Mouse (Mus musculus): Measurements from ENCODE around the gene Xcr1.

Xcr1 gene

GRCm38 (mm10) chr9:123861929-123862328 lies at the start of gene Xcr1:
Gene Xcr1 (minus strand): TSS chr9:123862029.
- DNase-seq = no peak

- DNase-seq = no peak
Measured at GRCm38 (mm10) chr9:123872049-123872448, 10.2 kb upstream of the Xcr1 start.

- DNase-seq = no peak
Measured at GRCm38 (mm10) chr9:123869167-123869784, 7.4 kb upstream of the Xcr1 start.

GRCm38 (mm10) chr9:123863641-123864040 lies 1.8 kb upstream of the Xcr1 start:
- DNase-seq = no peak

GRCm38 (mm10) chr9:123862895-123863616 lies 1.2 kb upstream of the Xcr1 start:
- DNase-seq = no peak

GRCm38 (mm10) chr9:123856836-123857235 lies 5.0 kb downstream of the Xcr1 start:
- DNase-seq = no peak

GRCm38 (mm10) chr9:123852449-123853390 lies 9.1 kb downstream of the Xcr1 start:
- DNase-seq = no peak

GRCm38 (mm10) chr9:123851713-123852448 lies 9.9 kb downstream of the Xcr1 start, which contains the start of gene Fyco1:
Gene Fyco1 (minus strand): TSS chr9:123851899.
- DNase-seq = peak; percentile 99

- DNase-seq = peak; percentile 75
Measured at GRCm38 (mm10) chr9:123851062-123851712, 10.6 kb downstream of the Xcr1 start.

- DNase-seq = no peak
Measured at GRCm38 (mm10) chr9:123850705-123851061, 11.1 kb downstream of the Xcr1 start.

- peak; percentile 21 for DNase-seq
Measured at GRCm38 (mm10) chr9:123849976-123850695, 11.7 kb downstream of the Xcr1 start.

GRCm38 (mm10) chr9:123846490-123846889 lies 15.3 kb downstream of the Xcr1 start:
- no peak for DNase-seq

GRCm38 (mm10) chr9:123845120-123845519 lies 16.7 kb downstream of the Xcr1 start:
- peak; percentile 16 for DNase-seq

GRCm38 (mm10) chr9:123844468-123844867 lies 17.4 kb downstream of the Xcr1 start:
- no peak for DNase-seq

GRCm38 (mm10) chr9:123840243-123840642 lies 21.6 kb downstream of the Xcr1 start:
- DNase-seq = no peak

GRCm38 (mm10) chr9:123835851-123836250 lies 26.0 kb downstream of the Xcr1 start:
- no peak for DNase-seq

- no peak for DNase-seq
Measured at GRCm38 (mm10) chr9:123828916-123829315, 32.9 kb downstream of the Xcr1 start.

GRCm38 (mm10) chr9:123826631-123827030 lies 35.2 kb downstream of the Xcr1 start:
- no peak for DNase-seq

GRCm38 (mm10) chr9:123818601-123819000 lies 43.2 kb downstream of the Xcr1 start:
- no peak for DNase-seq

- DNase-seq = no peak
Measured at GRCm38 (mm10) chr9:123815996-123816395, 45.8 kb downstream of the Xcr1 start.

- DNase-seq = no peak
Measured at GRCm38 (mm10) chr9:123815444-123815843, 46.4 kb downstream of the Xcr1 start.

Data from kidney, adult 9 months (tissue).